Mouse (Mus musculus): Measurements from ENCODE around the gene Upf1. TPM values are rescaled to one million over a fixed set of nuclear protein-coding genes. Genes with fewer than 3 reads are reported as not detected.

The Upf1 gene
- polyA plus RNA-seq, 1 experiment from 2014 or later, result 6.8 TPM

DNA sequence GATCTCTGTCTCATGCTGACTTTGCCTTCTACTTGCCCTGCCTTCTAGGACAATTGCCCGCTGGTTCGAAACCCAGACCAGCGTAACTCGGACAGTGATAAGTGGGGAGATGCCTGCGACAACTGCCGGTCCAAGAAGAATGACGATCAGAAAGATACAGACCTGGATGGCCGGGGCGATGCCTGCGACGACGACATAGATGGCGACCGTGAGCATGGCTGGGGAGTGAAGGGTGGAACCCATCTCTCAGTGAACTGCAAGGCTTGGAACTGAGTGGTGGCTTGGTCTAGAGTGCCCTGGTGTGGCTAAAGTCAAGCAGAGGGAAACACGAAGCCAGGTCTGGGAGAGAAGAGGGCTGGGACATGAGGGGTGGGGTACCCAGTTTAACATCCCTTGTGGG, 24.0 kb upstream of the Upf1 start:
- Histone ChIP-seq H3K4me1 (ENCODE audit: control insufficient read depth, insufficient read depth, low read length) (peaks cover 30% of the 10 kb centered on the region), H3K9me3 (ENCODE audit: control insufficient read depth, low read length) (no peaks in the 10 kb centered on the region), H3K4me2 (ENCODE audit: low read depth, low read length) (no peak overlapping the region), H3K4me3 (ENCODE audit: low read length) (no peak overlapping the region), H3K36me3 (ENCODE audit: control insufficient read depth, insufficient read depth, low read length) (no peaks in the 10 kb centered on the region), H3K9ac (ENCODE audit: low read depth, low read length) (no peak overlapping the region), H3K27ac (ENCODE audit: low read length) (no peak overlapping the region), H3K27me3 (replicated peaks; ENCODE audit: control insufficient read depth, insufficient read depth, low read length) (peaks cover 62% of the 10 kb centered on the region)
- 11% methylated on average over 15 of the region's 15 CpGs for WGBS
- no peak for ATAC-seq

GRCm38 (mm10) chr8:70376275-70376741, 23.2 kb upstream of the Upf1 start:
- no peak for ATAC-seq
- Histone ChIP-seq H3K9me3 (ENCODE audit: control insufficient read depth, low read length) (no peaks in the 10 kb centered on the region), H3K27me3 (replicated peaks; ENCODE audit: control insufficient read depth, insufficient read depth, low read length) (peaks cover 70% of the 10 kb centered on the region), H3K4me3 (ENCODE audit: low read length) (peak overlapping the region; percentile 24), H3K4me1 (ENCODE audit: control insufficient read depth, insufficient read depth, low read length) (peaks cover 30% of the 10 kb centered on the region), H3K36me3 (ENCODE audit: control insufficient read depth, insufficient read depth, low read length) (no peaks in the 10 kb centered on the region), H3K27ac (ENCODE audit: low read length) (no peak overlapping the region), H3K9ac (ENCODE audit: low read depth, low read length) (peak overlapping the region; percentile 2; the same call in 1 of the 2 replicates), H3K4me2 (ENCODE audit: low read depth, low read length) (peak overlapping the region; percentile 38; the same call in 1 of the 2 replicates)
- WGBS, result 8% methylated on average over 37 of the region's 37 CpGs

DNA sequence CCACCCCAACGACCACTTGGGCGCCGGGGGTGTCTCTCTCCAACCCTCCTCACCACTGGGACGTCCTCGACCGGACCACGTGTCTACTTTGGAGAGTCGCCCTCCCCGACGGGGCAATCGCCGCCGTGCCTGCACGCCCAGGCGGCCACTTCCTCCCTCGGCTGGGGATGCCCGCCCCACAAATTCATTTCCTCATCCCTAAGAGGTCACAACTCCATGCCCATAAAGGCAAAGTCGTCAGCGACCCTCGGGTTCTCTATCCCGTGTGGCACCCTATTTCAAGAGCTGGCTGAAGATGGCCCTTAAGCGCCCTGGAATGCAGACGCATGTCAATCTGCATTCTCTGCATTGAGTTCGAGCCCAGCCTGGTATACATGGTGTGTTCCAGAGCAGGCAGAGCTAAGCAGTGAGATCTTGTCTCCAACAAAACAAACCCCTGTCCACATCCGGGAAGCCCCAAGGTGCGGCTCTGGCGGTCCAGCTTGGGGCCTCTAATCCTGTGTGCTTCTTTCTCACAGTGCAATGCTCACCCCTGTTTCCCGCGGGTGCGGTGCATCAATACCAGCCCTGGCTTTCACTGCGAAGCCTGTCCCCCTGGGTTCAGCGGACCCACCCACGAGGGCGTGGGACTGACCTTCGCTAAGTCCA, 22.3 kb upstream of the Upf1 start:
- Histone ChIP-seq H3K36me3 (ENCODE audit: control insufficient read depth, insufficient read depth, low read length) (no peaks in the 10 kb centered on the region), H3K4me3 (ENCODE audit: low read length) (peak overlapping the region; percentile 48), H3K27ac (ENCODE audit: low read length) (no peak overlapping the region), H3K27me3 (replicated peaks; ENCODE audit: control insufficient read depth, insufficient read depth, low read length) (peaks cover 70% of the 10 kb centered on the region), H3K4me1 (ENCODE audit: control insufficient read depth, insufficient read depth, low read length) (peaks cover 30% of the 10 kb centered on the region), H3K9ac (ENCODE audit: low read depth, low read length) (0 out of 2 replicates have a peak overlapping the region, but pooled peaks have one; percentile 39), H3K4me2 (ENCODE audit: low read depth, low read length) (no peak overlapping the region), H3K9me3 (ENCODE audit: control insufficient read depth, low read length) (no peaks in the 10 kb centered on the region)
- WGBS, result 5% methylated on average over 35 of the region's 35 CpGs
- ATAC-seq, result peak; percentile 7; the same call in 1 of the 2 replicates

DNA sequence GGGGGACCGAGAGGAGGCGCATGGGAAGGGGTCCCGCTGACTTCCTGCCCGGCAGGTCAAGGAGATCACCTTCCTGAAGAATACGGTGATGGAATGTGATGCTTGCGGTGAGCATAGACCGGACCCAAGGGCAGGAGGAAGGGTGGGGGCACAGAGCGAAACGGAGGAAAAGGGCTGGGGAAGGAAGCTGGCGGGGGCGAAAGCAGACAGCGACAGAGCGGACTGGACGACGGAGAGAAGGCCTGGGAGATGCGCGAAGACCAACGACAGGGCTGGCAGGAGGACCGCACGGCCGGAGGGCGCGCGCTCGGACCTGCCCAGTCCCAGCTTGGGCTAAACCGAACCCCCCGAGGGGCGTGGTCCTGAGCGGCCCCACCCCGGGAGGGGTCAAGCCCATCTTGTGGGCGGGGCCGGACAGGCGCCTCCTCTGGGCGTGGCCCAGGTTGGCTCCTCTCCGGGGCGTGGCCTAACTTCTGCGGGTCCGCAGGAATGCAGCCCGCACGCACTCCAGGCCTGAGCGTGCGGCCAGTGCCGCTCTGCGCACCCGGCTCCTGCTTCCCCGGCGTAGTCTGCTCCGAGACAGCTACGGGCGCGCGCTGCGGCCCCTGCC, 21.3 kb upstream of the Upf1 start:
- Histone ChIP-seq H3K9ac (ENCODE audit: low read depth, low read length) (peak overlapping the region; percentile 39; the same call in 1 of the 2 replicates), H3K4me3 (ENCODE audit: low read length) (peak overlapping the region; percentile 48), H3K4me1 (ENCODE audit: control insufficient read depth, insufficient read depth, low read length) (peaks cover 30% of the 10 kb centered on the region), H3K4me2 (ENCODE audit: low read depth, low read length) (peak overlapping the region; percentile 79), H3K27ac (ENCODE audit: low read length) (no peak overlapping the region), H3K9me3 (ENCODE audit: control insufficient read depth, low read length) (no peaks in the 10 kb centered on the region), H3K27me3 (replicated peaks; ENCODE audit: control insufficient read depth, insufficient read depth, low read length) (peaks cover 70% of the 10 kb centered on the region), H3K36me3 (ENCODE audit: control insufficient read depth, insufficient read depth, low read length) (no peaks in the 10 kb centered on the region)
- 1% methylated on average over 53 of the region's 53 CpGs for WGBS
- ATAC-seq, result peak; percentile 76

- peak within 1 kb of the TSS; percentile 79 for H3K4me2 ChIP-seq (ENCODE audit: low read depth, low read length)
- H3K36me3 ChIP-seq (ENCODE audit: control insufficient read depth, insufficient read depth, low read length), result no peaks in the 10 kb centered on the region
- ATAC-seq, result no peak
- H3K27ac ChIP-seq (ENCODE audit: low read length), result no peak within 1 kb of the TSS
- peak within 1 kb of the TSS; percentile 39; the same call in 1 of the 2 replicates for H3K9ac ChIP-seq (ENCODE audit: low read depth, low read length)
- H3K27me3 ChIP-seq (replicated peaks; ENCODE audit: control insufficient read depth, insufficient read depth, low read length), result peaks cover 70% of the 10 kb centered on the region
- 3% methylated on average over 47 of the region's 47 CpGs for WGBS
- no peaks in the 10 kb centered on the region for H3K9me3 ChIP-seq (ENCODE audit: control insufficient read depth, low read length)
- peaks cover 30% of the 10 kb centered on the region for H3K4me1 ChIP-seq (ENCODE audit: control insufficient read depth, insufficient read depth, low read length)
- H3K4me3 ChIP-seq (ENCODE audit: low read length), result peak within 1 kb of the TSS; percentile 48
Observed at GRCm38 (mm10) chr8:70373397-70374317, 20.6 kb upstream of the Upf1 start, which contains the start of gene Comp. Comp (plus strand) TSS chr8:70373558.

GRCm38 (mm10) chr8:70371951-70372350, 18.9 kb upstream of the Upf1 start:
- H3K4me3 ChIP-seq (ENCODE audit: low read length), result no peak overlapping the region
- no peak overlapping the region for H3K27ac ChIP-seq (ENCODE audit: low read length)
- no peaks in the 10 kb centered on the region for H3K36me3 ChIP-seq (ENCODE audit: control insufficient read depth, insufficient read depth, low read length)
- no peak for ATAC-seq
- H3K9ac ChIP-seq (ENCODE audit: low read depth, low read length), result no peak overlapping the region
- no peak overlapping the region for H3K4me2 ChIP-seq (ENCODE audit: low read depth, low read length)
- WGBS, result 38% methylated on average over 6 of the region's 6 CpGs
- peaks cover 30% of the 10 kb centered on the region for H3K4me1 ChIP-seq (ENCODE audit: control insufficient read depth, insufficient read depth, low read length)
- H3K9me3 ChIP-seq (ENCODE audit: control insufficient read depth, low read length), result no peaks in the 10 kb centered on the region
- peaks cover 56% of the 10 kb centered on the region for H3K27me3 ChIP-seq (replicated peaks; ENCODE audit: control insufficient read depth, insufficient read depth, low read length)

GRCm38 (mm10) chr8:70370476-70370875, 17.4 kb upstream of the Upf1 start:
- ATAC-seq, result no peak
- WGBS, result 82% methylated on average over 7 of the region's 7 CpGs
- Histone ChIP-seq H3K27me3 (replicated peaks; ENCODE audit: control insufficient read depth, insufficient read depth, low read length) (peaks cover 41% of the 10 kb centered on the region), H3K36me3 (ENCODE audit: control insufficient read depth, insufficient read depth, low read length) (no peaks in the 10 kb centered on the region), H3K4me3 (ENCODE audit: low read length) (no peak overlapping the region), H3K9ac (ENCODE audit: low read depth, low read length) (no peak overlapping the region), H3K4me2 (ENCODE audit: low read depth, low read length) (no peak overlapping the region), H3K9me3 (ENCODE audit: control insufficient read depth, low read length) (no peaks in the 10 kb centered on the region), H3K4me1 (ENCODE audit: control insufficient read depth, insufficient read depth, low read length) (peaks cover 21% of the 10 kb centered on the region), H3K27ac (ENCODE audit: low read length) (no peak overlapping the region)

- H3K27ac ChIP-seq (ENCODE audit: low read length), result no peak overlapping the region
- H3K4me2 ChIP-seq (ENCODE audit: low read depth, low read length), result no peak overlapping the region
- ATAC-seq, result peak; percentile 43; the same call in 1 of the 2 replicates
- no peaks in the 10 kb centered on the region for H3K9me3 ChIP-seq (ENCODE audit: control insufficient read depth, low read length)
- WGBS, result 66% methylated on average over 5 of the region's 5 CpGs
- H3K9ac ChIP-seq (ENCODE audit: low read depth, low read length), result no peak overlapping the region
- no peak overlapping the region for H3K4me3 ChIP-seq (ENCODE audit: low read length)
- peaks cover 3% of the 10 kb centered on the region for H3K27me3 ChIP-seq (replicated peaks; ENCODE audit: control insufficient read depth, insufficient read depth, low read length)
- no peaks in the 10 kb centered on the region for H3K36me3 ChIP-seq (ENCODE audit: control insufficient read depth, insufficient read depth, low read length)
- peaks cover 4% of the 10 kb centered on the region; the same call in 1 of the 2 replicates for H3K4me1 ChIP-seq (ENCODE audit: control insufficient read depth, insufficient read depth, low read length)
Observed at GRCm38 (mm10) chr8:70366588-70366987, 13.5 kb upstream of the Upf1 start.

- H3K4me1 ChIP-seq (ENCODE audit: control insufficient read depth, insufficient read depth, low read length), result peaks cover 4% of the 10 kb centered on the region; the same call in 1 of the 2 replicates
- H3K27ac ChIP-seq (ENCODE audit: low read length), result no peak overlapping the region
- no peaks in the 10 kb centered on the region for H3K27me3 ChIP-seq (replicated peaks; ENCODE audit: control insufficient read depth, insufficient read depth, low read length)
- peak; percentile 41; the same call in 1 of the 2 replicates for ATAC-seq
- WGBS, result 32% methylated on average over 5 of the region's 5 CpGs
- H3K4me3 ChIP-seq (ENCODE audit: low read length), result no peak overlapping the region
- H3K36me3 ChIP-seq (ENCODE audit: control insufficient read depth, insufficient read depth, low read length), result no peaks in the 10 kb centered on the region
- H3K9ac ChIP-seq (ENCODE audit: low read depth, low read length), result no peak overlapping the region
- H3K4me2 ChIP-seq (ENCODE audit: low read depth, low read length), result no peak overlapping the region
- H3K9me3 ChIP-seq (ENCODE audit: control insufficient read depth, low read length), result no peaks in the 10 kb centered on the region
Observed at GRCm38 (mm10) chr8:70364066-70364465, 11.0 kb upstream of the Upf1 start.

Measured in intestine, embryonic 16.5 days (tissue).